Mouse (Mus musculus): ENCODE data around the gene Notch1. TPM values are rescaled to one million over a fixed set of nuclear protein-coding genes. Genes with fewer than 3 reads are reported as not detected.
A peak's percentile ranks its signal among the peaks of the same experiment; 100 is the strongest.

Notch1 gene
- polyA plus RNA-seq, 1 experiment from 2014 or later, result 29.9 TPM

- peak; percentile 16; the same call in 1 of the 2 replicates for ATAC-seq (ENCODE audit: low read depth)
- no peaks in the 10 kb centered on the region for H3K9me3 ChIP-seq (ENCODE audit: control insufficient read depth, low read length)
- H3K27me3 ChIP-seq (replicated peaks; ENCODE audit: control insufficient read depth, insufficient read depth, low read length), result no peaks in the 10 kb centered on the region
- WGBS, result 2% methylated on average over 6 of the region's 6 CpGs
- peaks cover 39% of the 10 kb centered on the region for H3K4me1 ChIP-seq (ENCODE audit: control insufficient read depth, insufficient read depth, low read length)
- peak; percentile 79 for DNase-seq (ENCODE audit: low spot score)
- peak overlapping the region; percentile 94 for H3K27ac ChIP-seq (replicated peaks; ENCODE audit: low read depth, low read length)
- peak overlapping the region; percentile 38 for H3K4me2 ChIP-seq (ENCODE audit: low read depth, low read length)
- H3K4me3 ChIP-seq (ENCODE audit: low read depth, low read length), result no peak overlapping the region
- H3K36me3 ChIP-seq (ENCODE audit: control insufficient read depth, insufficient read depth, low read length), result no peaks in the 10 kb centered on the region
- H3K9ac ChIP-seq (ENCODE audit: low read depth, low read length), result peak overlapping the region; percentile 14
These were observed 8.5 kb downstream of the Notch1 start for GRCm38 (mm10) chr2:26507961-26508391.

- peak; percentile 94 for DNase-seq (ENCODE audit: low spot score)
- Histone ChIP-seq H3K27me3 (replicated peaks; ENCODE audit: control insufficient read depth, insufficient read depth, low read length) (no peaks in the 10 kb centered on the region), H3K36me3 (ENCODE audit: control insufficient read depth, insufficient read depth, low read length) (no peaks in the 10 kb centered on the region), H3K9ac (ENCODE audit: low read depth, low read length) (peak overlapping the region; percentile 14), H3K27ac (replicated peaks; ENCODE audit: low read depth, low read length) (peak overlapping the region; percentile 94), H3K4me3 (ENCODE audit: low read depth, low read length) (no peak overlapping the region), H3K4me2 (ENCODE audit: low read depth, low read length) (peak overlapping the region; percentile 38), H3K9me3 (ENCODE audit: control insufficient read depth, low read length) (no peaks in the 10 kb centered on the region), H3K4me1 (ENCODE audit: control insufficient read depth, insufficient read depth, low read length) (peaks cover 39% of the 10 kb centered on the region)
- 2% methylated on average over 6 of the region's 7 CpGs for WGBS
- ATAC-seq (ENCODE audit: low read depth), result peak; percentile 31
These were observed 9.0 kb downstream of the Notch1 start for GRCm38 (mm10) chr2:26507481-26507886.

- no peaks in the 10 kb centered on the region for H3K9me3 ChIP-seq (ENCODE audit: control insufficient read depth, low read length)
- no peak overlapping the region for H3K9ac ChIP-seq (ENCODE audit: low read depth, low read length)
- H3K4me1 ChIP-seq (ENCODE audit: control insufficient read depth, insufficient read depth, low read length), result peaks cover 43% of the 10 kb centered on the region
- DNase-seq (ENCODE audit: low spot score) (no peak), ATAC-seq (ENCODE audit: low read depth) (no peak)
- WGBS, result 73% methylated on average over 3 of the region's 3 CpGs
- no peaks in the 10 kb centered on the region for H3K36me3 ChIP-seq (ENCODE audit: control insufficient read depth, insufficient read depth, low read length)
- no peak overlapping the region for H3K4me3 ChIP-seq (ENCODE audit: low read depth, low read length)
- H3K27ac ChIP-seq (replicated peaks; ENCODE audit: low read depth, low read length), result peak overlapping the region; percentile 94
- H3K27me3 ChIP-seq (replicated peaks; ENCODE audit: control insufficient read depth, insufficient read depth, low read length), result peaks cover 3% of the 10 kb centered on the region; the same call in 1 of the 2 replicates
- no peak overlapping the region; the same call in 1 of the 2 replicates for H3K4me2 ChIP-seq (ENCODE audit: low read depth, low read length)
These were observed 9.7 kb downstream of the Notch1 start for GRCm38 (mm10) chr2:26506746-26507280.

- no peak for DNase-seq (ENCODE audit: low spot score)
- Histone ChIP-seq H3K27me3 (replicated peaks; ENCODE audit: control insufficient read depth, insufficient read depth, low read length) (peaks cover 7% of the 10 kb centered on the region; the same call in 1 of the 2 replicates), H3K4me1 (ENCODE audit: control insufficient read depth, insufficient read depth, low read length) (peaks cover 62% of the 10 kb centered on the region), H3K9ac (ENCODE audit: low read depth, low read length) (no peak overlapping the region), H3K36me3 (ENCODE audit: control insufficient read depth, insufficient read depth, low read length) (no peaks in the 10 kb centered on the region), H3K4me3 (ENCODE audit: low read depth, low read length) (no peak overlapping the region), H3K4me2 (ENCODE audit: low read depth, low read length) (no peak overlapping the region), H3K9me3 (ENCODE audit: control insufficient read depth, low read length) (no peaks in the 10 kb centered on the region), H3K27ac (replicated peaks; ENCODE audit: low read depth, low read length) (no peak overlapping the region)
- no peak for ATAC-seq (ENCODE audit: low read depth)
- WGBS, result 70% methylated on average over 9 of the region's 9 CpGs
These were observed 11.5 kb downstream of the Notch1 start for GRCm38 (mm10) chr2:26504772-26505480.

- peaks cover 56% of the 10 kb centered on the region for H3K4me1 ChIP-seq (ENCODE audit: control insufficient read depth, insufficient read depth, low read length)
- DNase-seq (ENCODE audit: low spot score) (peak; percentile 93), ATAC-seq (ENCODE audit: low read depth) (peak; percentile 77)
- no peaks in the 10 kb centered on the region for H3K36me3 ChIP-seq (ENCODE audit: control insufficient read depth, insufficient read depth, low read length)
- peaks cover 7% of the 10 kb centered on the region; the same call in 1 of the 2 replicates for H3K27me3 ChIP-seq (replicated peaks; ENCODE audit: control insufficient read depth, insufficient read depth, low read length)
- 3% methylated on average over 38 of the region's 59 CpGs for WGBS
- H3K4me3 ChIP-seq (ENCODE audit: low read depth, low read length), result peak overlapping the region; percentile 78
- H3K4me2 ChIP-seq (ENCODE audit: low read depth, low read length), result peak overlapping the region; percentile 75
- H3K27ac ChIP-seq (replicated peaks; ENCODE audit: low read depth, low read length), result peak overlapping the region; percentile 79
- no peaks in the 10 kb centered on the region for H3K9me3 ChIP-seq (ENCODE audit: control insufficient read depth, low read length)
- H3K9ac ChIP-seq (ENCODE audit: low read depth, low read length), result peak overlapping the region; percentile 82
These were observed 12.5 kb downstream of the Notch1 start for GRCm38 (mm10) chr2:26503661-26504575.

- peaks cover 7% of the 10 kb centered on the region; the same call in 1 of the 2 replicates for H3K27me3 ChIP-seq (replicated peaks; ENCODE audit: control insufficient read depth, insufficient read depth, low read length)
- peak overlapping the region; percentile 78 for H3K4me3 ChIP-seq (ENCODE audit: low read depth, low read length)
- H3K9me3 ChIP-seq (ENCODE audit: control insufficient read depth, low read length), result no peaks in the 10 kb centered on the region
- WGBS, result under 1% methylated on average over 45 of the region's 57 CpGs
- H3K36me3 ChIP-seq (ENCODE audit: control insufficient read depth, insufficient read depth, low read length), result no peaks in the 10 kb centered on the region
- H3K27ac ChIP-seq (replicated peaks; ENCODE audit: low read depth, low read length), result peak overlapping the region; percentile 79
- no peak for DNase-seq (ENCODE audit: low spot score)
- H3K4me1 ChIP-seq (ENCODE audit: control insufficient read depth, insufficient read depth, low read length), result peaks cover 50% of the 10 kb centered on the region
- H3K4me2 ChIP-seq (ENCODE audit: low read depth, low read length), result peak overlapping the region; percentile 75
- ATAC-seq (ENCODE audit: low read depth), result peak; percentile 1
- peak overlapping the region; percentile 82 for H3K9ac ChIP-seq (ENCODE audit: low read depth, low read length)
These were observed 13.4 kb downstream of the Notch1 start for GRCm38 (mm10) chr2:26502863-26503631.

GRCm38 (mm10) chr2:26502299-26502862 lies 14.1 kb downstream of the Notch1 start:
- Histone ChIP-seq H3K27ac (replicated peaks; ENCODE audit: low read depth, low read length) (peak overlapping the region; percentile 79), H3K9ac (ENCODE audit: low read depth, low read length) (peak overlapping the region; percentile 82), H3K4me2 (ENCODE audit: low read depth, low read length) (peak overlapping the region; percentile 75), H3K9me3 (ENCODE audit: control insufficient read depth, low read length) (no peaks in the 10 kb centered on the region), H3K36me3 (ENCODE audit: control insufficient read depth, insufficient read depth, low read length) (no peaks in the 10 kb centered on the region), H3K4me3 (ENCODE audit: low read depth, low read length) (peak overlapping the region; percentile 78), H3K27me3 (replicated peaks; ENCODE audit: control insufficient read depth, insufficient read depth, low read length) (peaks cover 7% of the 10 kb centered on the region; the same call in 1 of the 2 replicates), H3K4me1 (ENCODE audit: control insufficient read depth, insufficient read depth, low read length) (peaks cover 50% of the 10 kb centered on the region)
- WGBS, result under 1% methylated on average over 32 of the region's 33 CpGs
- DNase-seq (ENCODE audit: low spot score), result peak; percentile 83
- peak; percentile 41 for ATAC-seq (ENCODE audit: low read depth)
